Mouse (Mus musculus): ENCODE results near the gene Bcl2a1d. TPM values are rescaled to one million over a fixed set of nuclear protein-coding genes. Genes with fewer than 3 reads are reported as not detected.
"Not testable (repeated sequence)": the region's sequence is repeated elsewhere in the genome, so short reads cannot be mapped to it uniquely, and the experiment has no call there.

Gene Bcl2a1d
- total and polyA plus RNA-seq, 3 experiments: 0.32 to 0.64 (median 0.42) TPM

DNA sequence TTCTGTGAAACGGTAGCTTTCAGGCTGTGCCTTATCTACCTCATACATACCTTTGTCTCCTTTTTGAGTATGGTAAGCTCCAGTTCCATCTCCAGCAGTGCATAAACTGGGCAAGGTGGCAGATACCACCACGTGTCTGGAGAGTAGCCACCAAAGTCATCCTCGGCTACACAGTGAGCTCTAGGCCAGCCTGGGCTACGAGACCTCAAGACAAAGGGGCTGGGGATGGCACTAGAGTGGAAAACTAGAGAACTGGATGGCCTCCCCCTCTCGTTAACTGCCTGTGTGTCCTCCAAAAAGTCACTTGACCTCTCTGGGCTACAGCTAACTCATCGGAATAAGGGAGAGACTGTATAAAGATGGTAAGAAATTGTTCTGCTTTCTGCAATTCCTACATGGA, 22.4 kb downstream of the Bcl2a1d start:
- H3K27me3 ChIP-seq (ENCODE audit: control insufficient read depth, insufficient read depth, low read length): no peaks in the 10 kb centered on the region
- H3K27ac ChIP-seq: no peak overlapping the region
- H3K4me3 ChIP-seq: no peak overlapping the region
- intact Hi-C loops (cut with DNase I): no loop called here
- 91% methylated on average over 6 of the region's 6 CpGs for WGBS
- no peaks in the 10 kb centered on the region for H3K36me3 ChIP-seq (ENCODE audit: control insufficient read depth, insufficient read depth, low read length)
- no peak for TF ChIP-seq POLR2A (IDR thresholded peaks at IDR 0.05; ENCODE audit: insufficient read depth, low read depth, low read length)
- no peak for TF ChIP-seq EP300 (IDR thresholded peaks at IDR 0.05; ENCODE audit: insufficient read depth, low read depth, low read length)
- no peak for TF ChIP-seq CTCF (IDR thresholded peaks at IDR 0.05)
- peaks cover 1% of the 10 kb centered on the region for H3K4me1 ChIP-seq (ENCODE audit: control insufficient read depth, insufficient read depth, low read length)
- DNase-seq: no peak
- H3K79me2 ChIP-seq (replicated peaks; ENCODE audit: control insufficient read depth, insufficient read depth, low read length): no peaks in the 10 kb centered on the region
- no peak overlapping the region for H3K9ac ChIP-seq (ENCODE audit: low read depth, low read length)

DNA sequence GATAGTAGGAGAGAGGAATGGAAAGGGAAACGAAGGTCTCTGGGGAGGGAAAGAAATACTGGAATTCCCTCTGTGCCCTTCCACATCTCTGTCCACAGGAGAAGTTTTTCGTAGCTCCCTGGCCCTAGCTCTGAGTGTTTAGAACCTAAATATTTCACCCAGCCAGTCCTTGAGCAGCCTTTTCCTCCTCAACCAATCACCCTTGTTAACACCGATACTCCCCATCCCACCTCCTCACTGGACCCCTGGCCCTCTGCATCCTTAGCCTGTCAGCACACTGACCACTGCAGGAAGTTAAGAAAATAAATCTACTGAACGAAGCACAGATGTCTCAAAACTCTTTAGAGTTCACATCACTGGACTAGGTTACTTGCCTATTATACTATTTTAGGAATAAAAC, 25.0 kb downstream of the Bcl2a1d start:
- intact Hi-C loops (cut with DNase I): no loop called here
- 66% methylated on average over 4 of the region's 4 CpGs for WGBS
- no peak overlapping the region for H3K4me3 ChIP-seq

DNA sequence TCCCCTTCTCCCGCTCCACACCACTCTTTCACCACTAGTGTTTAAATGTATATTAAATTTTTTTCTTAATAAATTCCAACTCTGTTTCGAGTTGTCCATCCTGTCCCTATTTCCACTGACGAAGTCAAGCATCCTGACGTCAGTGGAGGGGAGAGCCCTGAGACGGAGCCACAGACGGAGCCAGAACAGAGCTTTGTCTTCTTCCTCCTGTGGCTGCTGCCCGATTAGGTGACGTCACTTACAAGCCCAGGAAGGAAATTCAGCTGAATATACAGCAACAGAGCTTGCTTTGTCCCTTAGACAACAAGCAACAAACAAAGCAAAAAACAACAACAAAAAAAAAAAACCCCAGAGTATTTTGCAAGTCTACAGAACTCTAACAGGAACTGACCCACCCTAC, 26.6 kb downstream of the Bcl2a1d start:
- DNase-seq; H3K4me1 ChIP-seq (ENCODE audit: control insufficient read depth, insufficient read depth, low read length); H3K36me3 ChIP-seq (ENCODE audit: control insufficient read depth, insufficient read depth, low read length); H3K4me3 ChIP-seq; H3K27me3 ChIP-seq (ENCODE audit: control insufficient read depth, insufficient read depth, low read length); H3K79me2 ChIP-seq (replicated peaks; ENCODE audit: control insufficient read depth, insufficient read depth, low read length); intact Hi-C loops (cut with DNase I); H3K27ac ChIP-seq; H3K9ac ChIP-seq (ENCODE audit: low read depth, low read length): not testable (repeated sequence)
- 43% methylated on average over 8 of the region's 8 CpGs for WGBS

More for the DNA sequence above, 25.0 kb downstream of the Bcl2a1d start:
- Histone ChIP-seq H3K36me3 (ENCODE audit: control insufficient read depth, insufficient read depth, low read length) (no peaks in the 10 kb centered on the region), H3K27me3 (ENCODE audit: control insufficient read depth, insufficient read depth, low read length) (no peaks in the 10 kb centered on the region), H3K4me1 (ENCODE audit: control insufficient read depth, insufficient read depth, low read length) (no peaks in the 10 kb centered on the region), H3K9ac (ENCODE audit: low read depth, low read length) (no peak overlapping the region), H3K27ac (no peak overlapping the region), H3K79me2 (replicated peaks; ENCODE audit: control insufficient read depth, insufficient read depth, low read length) (no peaks in the 10 kb centered on the region)
- no peak for TF ChIP-seq CTCF (IDR thresholded peaks at IDR 0.05)
- no peak for TF ChIP-seq POLR2A (IDR thresholded peaks at IDR 0.05; ENCODE audit: insufficient read depth, low read depth, low read length)
- TF ChIP-seq EP300 (IDR thresholded peaks at IDR 0.05; ENCODE audit: insufficient read depth, low read depth, low read length): no peak
- no peak for DNase-seq

DNA sequence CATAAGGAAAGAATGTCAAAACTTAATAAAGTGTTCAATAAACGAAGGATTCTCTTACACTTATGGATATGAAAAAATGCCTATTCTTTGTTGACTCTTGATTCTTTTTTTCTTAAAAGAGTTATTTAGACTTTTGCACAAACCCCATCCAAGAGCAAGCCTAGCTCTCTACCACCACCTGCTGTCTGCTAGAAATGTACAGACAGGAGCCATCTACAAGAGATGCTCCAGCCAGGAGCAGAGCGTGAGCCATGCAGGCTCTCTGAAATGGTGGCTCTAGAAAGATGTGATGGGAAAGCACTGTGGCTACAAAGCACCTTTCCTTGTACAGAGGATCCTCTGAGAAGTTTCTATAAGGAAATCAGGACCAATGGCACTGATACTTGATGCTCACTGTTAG, 33.0 kb downstream of the Bcl2a1d start:
- intact Hi-C loops (cut with DNase I): not testable (repeated sequence)

DNA sequence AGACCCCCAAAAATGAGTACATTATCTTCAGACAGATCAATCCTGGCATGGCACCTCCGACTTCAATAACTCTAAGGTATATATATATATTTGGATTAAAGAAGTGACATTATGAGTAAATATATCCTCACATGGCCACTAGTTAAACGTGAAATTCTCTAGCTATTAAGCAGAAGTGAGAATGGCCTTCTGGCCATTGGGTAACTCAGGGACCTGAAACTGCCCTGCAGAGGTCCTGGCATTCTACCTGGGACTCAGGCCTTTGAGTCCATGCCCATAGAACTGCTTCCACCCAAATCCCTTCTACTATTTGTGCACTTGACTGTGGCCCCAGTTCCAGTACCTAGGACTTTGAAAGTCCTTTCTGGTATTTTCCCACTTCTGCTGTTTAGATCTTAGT, 40.4 kb downstream of the Bcl2a1d start:
- H3K27ac ChIP-seq; H3K4me1 ChIP-seq (ENCODE audit: control insufficient read depth, insufficient read depth, low read length); H3K9ac ChIP-seq (ENCODE audit: low read depth, low read length); H3K4me3 ChIP-seq; H3K36me3 ChIP-seq (ENCODE audit: control insufficient read depth, insufficient read depth, low read length); H3K79me2 ChIP-seq (replicated peaks; ENCODE audit: control insufficient read depth, insufficient read depth, low read length); DNase-seq; H3K27me3 ChIP-seq (ENCODE audit: control insufficient read depth, insufficient read depth, low read length); intact Hi-C loops (cut with DNase I): not testable (repeated sequence)
- 79% methylated on average over 2 of the region's 2 CpGs for WGBS

More for the DNA sequence above, 33.0 kb downstream of the Bcl2a1d start:
- no CpG with 5 or more reads among the region's 2 CpGs for WGBS
- not testable (repeated sequence) for H3K4me1 ChIP-seq (ENCODE audit: control insufficient read depth, insufficient read depth, low read length); H3K27me3 ChIP-seq (ENCODE audit: control insufficient read depth, insufficient read depth, low read length); H3K27ac ChIP-seq; H3K36me3 ChIP-seq (ENCODE audit: control insufficient read depth, insufficient read depth, low read length); H3K9ac ChIP-seq (ENCODE audit: low read depth, low read length); H3K4me3 ChIP-seq; H3K79me2 ChIP-seq (replicated peaks; ENCODE audit: control insufficient read depth, insufficient read depth, low read length); DNase-seq

DNA sequence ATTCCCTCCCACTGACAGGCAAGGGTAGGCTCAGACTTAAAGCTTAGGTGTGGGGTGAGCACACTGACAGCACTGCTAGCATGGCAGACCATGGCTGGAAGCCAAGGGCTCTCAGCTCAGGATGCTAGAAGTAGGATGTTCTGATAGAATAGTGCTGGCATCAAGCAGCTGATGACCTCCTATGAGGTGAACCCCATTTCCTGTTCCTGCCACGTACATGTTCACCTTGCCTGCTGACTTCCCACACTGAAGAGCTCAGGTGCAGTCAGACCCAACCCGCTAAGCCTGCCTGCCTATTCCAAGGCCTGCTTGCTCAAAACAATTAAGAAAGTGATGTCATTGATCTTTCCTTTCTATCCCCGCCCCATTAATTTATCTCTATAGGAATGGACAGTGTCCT, 42.3 kb downstream of the Bcl2a1d start:
- H3K27me3 ChIP-seq (ENCODE audit: control insufficient read depth, insufficient read depth, low read length); H3K27ac ChIP-seq; intact Hi-C loops (cut with DNase I); H3K4me3 ChIP-seq; H3K79me2 ChIP-seq (replicated peaks; ENCODE audit: control insufficient read depth, insufficient read depth, low read length); H3K4me1 ChIP-seq (ENCODE audit: control insufficient read depth, insufficient read depth, low read length); H3K9ac ChIP-seq (ENCODE audit: low read depth, low read length); DNase-seq; H3K36me3 ChIP-seq (ENCODE audit: control insufficient read depth, insufficient read depth, low read length): not testable (repeated sequence)
- 68% methylated on average over 3 of the region's 3 CpGs for WGBS

DNA sequence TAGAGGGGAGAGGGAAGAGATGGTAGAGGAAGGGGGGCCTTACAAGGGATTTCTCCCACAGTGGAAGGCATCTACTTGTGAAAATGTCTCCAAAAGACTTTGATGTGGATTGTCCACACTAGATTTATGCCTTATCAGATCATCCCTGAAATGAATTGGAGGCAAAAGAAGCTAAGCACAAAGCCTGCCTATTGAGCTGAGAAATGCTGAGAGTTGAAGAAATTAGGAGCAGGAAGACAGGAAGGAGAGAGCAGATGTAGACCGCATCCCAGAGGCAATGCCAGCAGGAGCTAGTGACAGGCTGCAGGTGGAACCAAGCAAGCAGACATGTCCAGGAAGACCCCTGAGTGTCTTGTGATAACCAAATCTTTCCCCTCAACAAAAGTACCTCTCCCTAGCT, 45.0 kb downstream of the Bcl2a1d start:
- H3K4me3 ChIP-seq; DNase-seq; intact Hi-C loops (cut with DNase I); H3K9ac ChIP-seq (ENCODE audit: low read depth, low read length); H3K27ac ChIP-seq; H3K79me2 ChIP-seq (replicated peaks; ENCODE audit: control insufficient read depth, insufficient read depth, low read length); H3K4me1 ChIP-seq (ENCODE audit: control insufficient read depth, insufficient read depth, low read length); H3K27me3 ChIP-seq (ENCODE audit: control insufficient read depth, insufficient read depth, low read length); H3K36me3 ChIP-seq (ENCODE audit: control insufficient read depth, insufficient read depth, low read length): not testable (repeated sequence)
- 88% methylated on average over 1 of the region's 1 CpGs for WGBS

Other genes starting within 250 kb of the Bcl2a1d start
- gene Syncrip, start 249.3 kb downstream of the Bcl2a1d start, total RNA-seq (2021): 10 to 100 TPM; 60.8 to 64.6 TPM
- 6.6 and 14.3 TPM in 2 replicates for gene Syncrip, start 249.3 kb downstream of the Bcl2a1d start, polyA plus RNA-seq (2012; rRNA removed)
- gene Zfp949, start 183.9 kb downstream of the Bcl2a1d start, total RNA-seq (2021): 1 to 10 TPM; 6.5 to 6.9 TPM
- gene Zfp949, start 183.9 kb downstream of the Bcl2a1d start, polyA plus RNA-seq (2012; rRNA removed): 2.6 and 4.1 TPM in 2 replicates
- under 1 TPM in 1 of 2 experiments, not detected in 1; 0.13 TPM for gene Trim43a, start 151.0 kb downstream of the Bcl2a1d start, total RNA-seq (2021)
- 0.09 TPM in 1 of 2 replicates, not detected in the other for gene Trim43a, start 151.0 kb downstream of the Bcl2a1d start, polyA plus RNA-seq (2012; rRNA removed)
- 10 to 100 TPM; 16.8 to 17.0 TPM for gene Mthfsl, start 11.6 kb downstream of the Bcl2a1d start, total RNA-seq (2021)
- 16.4 and 16.7 TPM in 2 replicates for gene Mthfsl, start 11.6 kb downstream of the Bcl2a1d start, polyA plus RNA-seq (2012; rRNA removed)
- gene Trim43c, start 107.2 kb upstream of the Bcl2a1d start, total RNA-seq (2021): not detected
- gene Trim43c, start 107.2 kb upstream of the Bcl2a1d start, polyA plus RNA-seq (2012; rRNA removed): not detected in 2 replicates
- gene Bcl2a1a, start 225.0 kb upstream of the Bcl2a1d start, total RNA-seq (2021): under 1 TPM in 1 of 2 experiments, not detected in 1; 0.39 TPM
- gene Bcl2a1a, start 225.0 kb upstream of the Bcl2a1d start, polyA plus RNA-seq (2012; rRNA removed): 0.20 and 0.41 TPM in 2 replicates

All from heart, adult 2 months (tissue).